Mouse (Mus musculus) ES-E14 (cell line): ENCODE data around the gene Ctnnd2. TPM values are rescaled to one million over a fixed set of nuclear protein-coding genes. Genes with fewer than 3 reads are reported as not detected.

Source experiments
- DNase-seq: peaks from one replicate; pipeline ENCODE4 v3.0.0-alpha.2; 2013; ENCODE audit warnings: low read depth, low spot score
- H3K27ac ChIP-seq: 2 replicates; pipeline ENCODE4 v1.5.1; 2012; ENCODE audit warnings: low read depth, mild to moderate bottlenecking, low read length, moderate library complexity, mixed read lengths; ENCODE audit not compliant: poor library complexity, insufficient read depth, severe bottlenecking
- H3K36me3 ChIP-seq: 2 replicates; pipeline ENCODE4 v1.6.1; 2012; ENCODE audit warnings: mild to moderate bottlenecking, low read length, moderate library complexity, mixed read lengths; ENCODE audit not compliant: control insufficient read depth, poor library complexity, insufficient read depth, severe bottlenecking
- H3K4me1 ChIP-seq, 2 experiments: fragments of 150-350 bp in 1 of 2; sonication (generic) in 1 of 2; 2 replicates each; pipeline ENCODE4 v1.6.1; 2012; ENCODE audit warnings: low read length in 2 of 2, mild to moderate bottlenecking in 1 of 2, mixed read lengths in 1 of 2; ENCODE audit not compliant: control insufficient read depth in 2 of 2, insufficient read depth in 2 of 2, poor library complexity in 1 of 2
- H3K4me3 ChIP-seq, 2 experiments: fragments of 150-350 bp in 1 of 2; sonication (generic) in 1 of 2; 2 replicates each; pipeline ENCODE4 v1.5.1; 2012; ENCODE audit warnings: low read length in 2 of 2, low read depth in 1 of 2, mild to moderate bottlenecking in 1 of 2, mixed read lengths in 1 of 2; ENCODE audit not compliant: insufficient read depth in 1 of 2, poor library complexity in 1 of 2, severe bottlenecking in 1 of 2
- H3K9ac ChIP-seq: 2 replicates; pipeline ENCODE4 v1.6.1; 2012; ENCODE audit warnings: low read depth, mild to moderate bottlenecking, low read length, mixed read lengths; ENCODE audit not compliant: poor library complexity, insufficient read depth, severe bottlenecking
- H3K9me3 ChIP-seq: fragments of 150-350 bp; sonication (generic); 2 replicates; pipeline ENCODE4 v1.6.1; 2012; ENCODE audit warnings: low read depth, mild to moderate bottlenecking, low read length; ENCODE audit not compliant: control insufficient read depth, insufficient read depth
- CHD2 ChIP-seq: IDR thresholded peaks from 2 replicates; pipeline ENCODE4 v1.6.1; 2014; ENCODE audit warnings: mild to moderate bottlenecking, low read depth, low read length, inconsistent platforms
- HCFC1 ChIP-seq: IDR thresholded peaks from 2 replicates; pipeline ENCODE4 v1.6.1; 2012; ENCODE audit warnings: low read length, inconsistent platforms, borderline replicate concordance; ENCODE audit not compliant: insufficient read depth
- MAFK ChIP-seq: IDR thresholded peaks from 2 replicates; pipeline ENCODE4 v1.6.1; 2014; ENCODE audit warnings: mild to moderate bottlenecking, low read depth, low read length, inconsistent platforms; ENCODE audit not compliant: insufficient read depth
- ZC3H11A ChIP-seq: IDR thresholded peaks from 2 replicates; pipeline ENCODE4 v1.6.1; 2012; ENCODE audit warnings: low read depth, mild to moderate bottlenecking, inconsistent platforms, low read length, borderline replicate concordance
- ZNF384 ChIP-seq: IDR thresholded peaks from 2 replicates; pipeline ENCODE4 v1.6.1; 2012; ENCODE audit warnings: low read depth, low read length, inconsistent platforms
- in situ Hi-C, 2 experiments: fragments of 600-800 bp; cut with MboI; formaldehyde crosslinking; loops; one replicate each; pipeline ENCODE4 v1.15.1; 2025; ENCODE audit warnings: low sequenced_read_pairs in 2 of 2, inconsistent platforms in 1 of 2; ENCODE audit not compliant: unreplicated experiment in 2 of 2
- total RNA-seq: library from RNA; depleted of rRNA; stranded (reverse); fragments of 300-350 nt; gene quantifications from 2 replicates; pipeline ENCODE4 v1.2.3, GENCODE M21; 2012

Ctnnd2 gene
- total RNA-seq, 1 experiment, result 3.6 TPM

GRCm38 (mm10) chr15:30721098-30721497, 548.7 kb downstream of the Ctnnd2 start:
- H3K4me1 ChIP-seq, result no peaks in the 10 kb centered on the region
- in situ Hi-C loops, result no loop called here
- TF ChIP-seq ZNF384, result no peak
- TF ChIP-seq ZC3H11A, result no peak
- no peak for TF ChIP-seq MAFK
- TF ChIP-seq CHD2, result no peak
- no peak for TF ChIP-seq HCFC1
- H3K4me3 ChIP-seq, result no peak overlapping the region
- H3K9ac ChIP-seq, result no peak overlapping the region
- no peak for DNase-seq
- H3K27ac ChIP-seq, result no peak overlapping the region
- no peaks in the 10 kb centered on the region for H3K36me3 ChIP-seq
- H3K9me3 ChIP-seq, result no peaks in the 10 kb centered on the region

GRCm38 (mm10) chr15:30726066-30726465, 553.7 kb downstream of the Ctnnd2 start:
- H3K27ac ChIP-seq, result no peak overlapping the region
- H3K4me1 ChIP-seq, result no peaks in the 10 kb centered on the region
- H3K9me3 ChIP-seq, result no peaks in the 10 kb centered on the region
- TF ChIP-seq HCFC1 (no peak), ZNF384 (no peak), MAFK (no peak), CHD2 (no peak), ZC3H11A (no peak)
- in situ Hi-C loops, result no loop called here
- H3K4me3 ChIP-seq, result no peak overlapping the region
- no peak overlapping the region for H3K9ac ChIP-seq
- no peak for DNase-seq
- H3K36me3 ChIP-seq, result no peaks in the 10 kb centered on the region

- TF ChIP-seq ZNF384, result no peak
- in situ Hi-C loops, result no loop called here
- no peak overlapping the region for H3K27ac ChIP-seq
- H3K9me3 ChIP-seq, result no peaks in the 10 kb centered on the region
- 0 out of 4 replicates have a peak, but pooled peaks cover 0 to 2% of the 10 kb centered on the region in 2 experiments for H3K4me1 ChIP-seq
- no peaks in the 10 kb centered on the region for H3K36me3 ChIP-seq
- H3K4me3 ChIP-seq, result no peak overlapping the region
- no peak for DNase-seq
- no peak overlapping the region for H3K9ac ChIP-seq
Observed at GRCm38 (mm10) chr15:30738178-30738577, 565.8 kb downstream of the Ctnnd2 start.

- Histone ChIP-seq H3K4me3 (no peak overlapping the region), H3K36me3 (no peaks in the 10 kb centered on the region), H3K9ac (no peak overlapping the region), H3K9me3 (no peaks in the 10 kb centered on the region), H3K27ac (no peak overlapping the region), H3K4me1 (no peaks in the 10 kb centered on the region)
- peak; percentile 75 for DNase-seq
- in situ Hi-C loops, result no loop called here
- TF ChIP-seq ZNF384 (no peak), ZC3H11A (peak; percentile 94)
Observed at GRCm38 (mm10) chr15:30740728-30741127, 568.3 kb downstream of the Ctnnd2 start.

GRCm38 (mm10) chr15:30757991-30758390, 585.6 kb downstream of the Ctnnd2 start:
- Histone ChIP-seq H3K36me3 (no peaks in the 10 kb centered on the region), H3K4me3 (no peak overlapping the region), H3K4me1 (no peaks in the 10 kb centered on the region), H3K27ac (no peak overlapping the region), H3K9ac (no peak overlapping the region), H3K9me3 (no peaks in the 10 kb centered on the region)
- in situ Hi-C loops, result no loop called here
- TF ChIP-seq ZNF384, result no peak
- no peak for TF ChIP-seq CHD2
- no peak for TF ChIP-seq ZC3H11A
- no peak for TF ChIP-seq MAFK
- TF ChIP-seq HCFC1, result no peak
- no peak for DNase-seq
